Mouse (Mus musculus) cerebellum, adult 11-12 months (tissue): ENCODE results near the gene Pet117.
"Not testable (repeated sequence)": the region's sequence is repeated elsewhere in the genome, so short reads cannot be mapped to it uniquely, and the experiment has no call there.

Source experiments
- DNase-seq: peaks from one replicate; pipeline ENCODE4 v3.0.0; 2022

Pet117 gene

DNA sequence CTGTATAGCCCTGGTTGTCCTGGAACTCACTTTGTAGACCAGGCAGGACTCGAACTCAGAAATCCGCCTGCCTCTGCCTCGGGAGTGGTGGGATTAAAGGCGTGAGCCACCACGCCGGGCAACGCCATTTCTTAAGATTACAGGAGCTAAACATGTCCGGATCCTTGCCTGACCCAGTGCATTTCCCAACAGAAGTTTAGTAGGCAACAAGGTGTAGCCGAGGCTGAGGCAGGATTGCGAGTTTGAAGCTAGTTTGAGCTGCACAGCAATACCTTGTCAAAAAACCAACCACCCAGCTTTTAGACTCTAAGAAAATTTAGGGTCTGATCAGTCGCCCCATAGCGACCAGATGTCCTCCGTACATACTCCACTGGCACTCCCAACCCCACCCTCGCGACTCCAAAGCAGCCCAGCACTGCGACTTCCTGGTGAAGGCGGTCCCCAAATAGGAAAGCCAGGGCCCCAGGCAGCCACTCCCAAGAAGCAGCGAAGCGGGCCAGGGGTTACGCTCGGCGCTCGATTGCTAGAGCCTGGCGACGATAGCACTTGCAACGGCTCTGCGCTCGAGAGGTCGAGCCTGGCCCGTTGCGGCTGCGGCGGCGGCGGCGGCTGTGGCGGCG, at the start of gene Pet117, which contains the start of gene Kat14:
TSS of gene Pet117 (plus strand) at position 597 of the 620 bp plus-strand sequence.
TSS of gene Kat14 (plus strand) at position 584 of the 620 bp plus-strand sequence.
- peak; percentile 90 for DNase-seq

DNA sequence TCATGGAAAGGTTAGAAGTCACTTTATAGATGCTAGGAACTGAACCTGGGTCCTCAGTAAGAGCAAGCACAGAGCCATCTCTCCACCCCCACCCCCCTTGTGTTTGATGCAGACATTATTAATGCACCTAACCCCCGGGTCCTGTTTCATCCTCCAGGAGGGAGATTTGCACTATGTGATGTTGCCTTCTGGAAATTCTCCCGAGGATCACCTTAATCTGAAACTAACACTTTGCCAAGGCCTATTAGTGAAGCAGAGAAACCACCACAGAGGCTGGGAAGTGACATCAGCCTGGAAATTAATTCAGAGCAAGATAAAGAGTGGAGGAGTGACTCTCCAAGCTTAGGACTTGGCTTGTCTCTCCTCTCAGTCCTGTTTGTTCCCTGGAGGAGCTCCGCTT, 44.6 kb upstream of the Pet117 start:
- DNase-seq, result no peak

DNA sequence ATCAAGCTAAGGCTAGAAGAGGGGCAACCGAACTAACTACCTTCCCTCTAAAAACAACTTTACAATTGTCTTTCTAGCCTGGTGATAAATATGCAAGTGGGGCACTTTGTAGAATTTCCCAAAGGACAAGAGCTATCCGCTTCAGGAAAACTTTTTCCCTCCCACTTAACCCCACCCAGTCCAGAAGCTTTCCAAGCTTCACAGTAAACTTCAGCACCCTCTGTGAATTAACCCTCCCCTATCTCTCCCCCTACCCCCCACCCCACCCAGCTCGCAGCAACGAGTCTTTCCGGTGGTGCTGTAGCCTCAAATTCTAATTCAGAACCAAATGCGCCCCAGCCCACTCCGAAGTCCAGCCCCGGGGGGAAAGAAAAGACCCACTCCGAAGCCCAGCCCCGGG, 39.3 kb upstream of the Pet117 start:
- DNase-seq, result no peak

DNA sequence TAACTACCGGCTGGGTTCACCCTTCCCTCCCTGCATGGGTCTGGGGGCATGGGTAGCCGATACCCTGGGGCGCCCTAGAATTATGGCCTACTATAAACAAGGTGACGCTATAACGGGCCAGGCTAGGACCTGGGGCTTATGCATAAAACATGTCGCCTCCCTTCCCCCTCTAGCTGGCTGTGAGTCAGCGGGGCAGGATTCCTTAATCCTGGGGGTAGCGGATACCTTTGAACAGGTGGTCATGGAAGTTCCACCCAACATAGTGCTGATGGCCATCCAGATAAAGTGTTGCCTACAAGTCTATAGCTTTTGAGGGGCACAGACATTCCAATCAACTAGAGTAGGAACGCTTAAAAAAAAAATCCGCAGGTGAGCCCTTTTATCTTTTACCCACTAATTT, 38.9 kb upstream of the Pet117 start:
- no peak for DNase-seq

DNA sequence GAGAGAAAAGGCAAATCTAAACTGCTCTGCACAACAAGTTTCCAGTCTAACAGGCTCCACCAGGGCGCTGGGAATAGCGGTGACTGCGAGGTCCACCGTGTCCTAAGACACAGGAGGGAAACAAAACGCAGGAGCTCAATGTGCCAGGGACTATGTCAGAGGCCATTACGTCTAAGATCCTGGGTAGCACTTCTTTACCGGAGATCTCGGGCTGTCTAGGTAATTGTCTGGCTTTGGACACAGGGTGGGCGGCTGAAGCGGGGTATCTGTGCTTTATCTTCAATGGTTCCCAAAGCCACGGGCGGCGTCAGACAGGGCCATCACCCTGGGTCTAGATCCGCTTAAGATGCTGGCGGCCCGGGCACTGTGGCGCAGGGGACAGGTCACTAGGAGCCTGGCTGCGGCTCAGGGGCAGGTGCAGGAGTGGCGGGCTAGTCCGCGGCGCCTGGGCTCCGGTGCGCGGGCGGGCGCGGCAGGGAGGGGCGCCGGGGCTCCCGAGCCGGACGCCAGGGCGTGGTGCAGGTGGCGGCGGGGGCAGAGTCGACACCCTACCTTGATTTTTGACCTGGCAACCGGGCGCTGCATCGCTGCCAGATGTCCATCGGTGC, 38.3 kb upstream of the Pet117 start:
- DNase-seq, result no peak

DNA sequence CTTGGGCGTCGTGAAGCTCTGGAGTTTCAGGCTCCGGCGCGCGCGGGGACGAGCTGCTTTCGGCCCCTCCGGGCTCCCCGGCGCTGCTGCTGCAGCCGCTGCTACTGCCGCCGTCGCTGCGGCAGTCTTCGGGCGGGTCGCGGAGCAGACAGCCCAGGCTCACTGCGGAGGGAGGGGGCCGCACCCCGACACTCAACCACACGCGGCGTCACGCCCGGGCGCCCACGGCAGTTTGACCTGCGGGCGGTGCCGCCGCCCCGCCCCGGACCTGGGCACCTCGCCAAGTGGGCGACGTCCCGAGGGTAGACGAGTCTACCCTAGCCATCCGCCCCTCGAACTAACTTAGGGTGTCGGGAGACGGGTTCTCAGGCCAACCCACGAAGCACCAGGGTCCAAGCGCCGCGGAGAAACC, 37.8 kb upstream of the Pet117 start:
- DNase-seq, result peak; percentile 7

DNA sequence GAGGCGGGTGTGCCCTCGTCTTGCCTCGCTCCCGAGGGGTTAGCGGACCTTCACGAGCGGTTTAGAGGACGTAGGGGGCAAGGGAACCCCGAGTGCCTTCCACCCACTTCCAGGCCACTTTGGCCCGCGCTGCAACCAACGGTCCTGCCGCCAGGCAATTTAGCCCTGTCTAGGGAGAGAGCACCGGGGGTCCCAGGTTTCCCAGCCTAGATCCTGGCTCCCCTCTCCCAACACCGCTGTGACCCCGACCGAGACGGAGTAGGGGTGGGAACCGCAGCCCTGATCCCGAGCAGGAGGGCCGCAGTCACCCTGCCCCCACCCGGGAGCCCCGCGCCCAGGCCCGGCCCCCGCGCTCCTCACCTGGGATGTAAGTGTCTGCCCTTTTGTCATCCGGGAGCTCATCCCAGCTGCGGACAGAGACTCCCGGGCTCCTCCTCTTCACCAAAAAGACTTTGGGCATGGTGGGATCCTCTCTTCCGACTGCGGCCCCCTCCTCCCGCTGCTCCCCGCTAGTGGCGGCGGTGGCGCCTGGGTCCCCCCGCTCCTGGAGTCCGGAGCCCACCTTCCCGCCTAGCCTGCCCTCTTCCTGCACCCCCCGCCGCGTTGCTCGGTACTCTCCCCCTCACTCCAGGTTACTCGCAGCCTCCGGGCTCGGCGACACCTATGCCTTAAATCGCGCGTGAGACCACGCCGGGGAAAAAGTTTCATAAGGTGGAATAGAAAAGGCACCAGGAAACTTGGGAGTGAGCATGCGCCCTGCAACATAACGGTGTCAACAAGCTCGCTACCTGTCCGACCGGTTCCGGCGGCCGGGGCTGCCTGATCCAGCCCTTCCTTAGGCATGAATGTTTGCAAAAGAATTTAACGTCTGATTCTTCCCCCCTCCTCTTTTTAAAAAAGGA, 37.1 kb upstream of the Pet117 start, which contains the start of gene Ovol2:
TSS of gene Ovol2 (minus strand) at position 746 of the 902 bp plus-strand sequence.
- DNase-seq, result peak; percentile 6

DNA sequence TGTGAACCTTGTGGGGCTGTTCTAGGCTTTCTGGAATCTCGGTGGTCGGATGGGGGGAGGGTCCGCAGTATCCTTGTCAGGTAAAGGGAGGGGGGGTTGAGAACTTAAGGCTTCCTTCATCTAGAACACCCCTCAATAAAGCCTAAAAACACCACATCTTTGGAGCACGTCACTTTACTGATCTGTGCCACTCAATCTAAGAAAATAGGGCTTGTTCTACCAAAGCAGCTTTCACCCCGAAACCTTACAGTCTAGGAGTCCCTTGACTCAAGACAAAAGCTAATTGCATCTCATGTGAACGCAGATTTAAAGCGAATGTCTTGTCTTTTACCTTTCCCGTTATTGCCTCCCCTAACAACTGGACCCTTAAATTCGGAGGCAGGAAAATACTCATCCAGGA, 36.3 kb upstream of the Pet117 start:
- no peak for DNase-seq

DNA sequence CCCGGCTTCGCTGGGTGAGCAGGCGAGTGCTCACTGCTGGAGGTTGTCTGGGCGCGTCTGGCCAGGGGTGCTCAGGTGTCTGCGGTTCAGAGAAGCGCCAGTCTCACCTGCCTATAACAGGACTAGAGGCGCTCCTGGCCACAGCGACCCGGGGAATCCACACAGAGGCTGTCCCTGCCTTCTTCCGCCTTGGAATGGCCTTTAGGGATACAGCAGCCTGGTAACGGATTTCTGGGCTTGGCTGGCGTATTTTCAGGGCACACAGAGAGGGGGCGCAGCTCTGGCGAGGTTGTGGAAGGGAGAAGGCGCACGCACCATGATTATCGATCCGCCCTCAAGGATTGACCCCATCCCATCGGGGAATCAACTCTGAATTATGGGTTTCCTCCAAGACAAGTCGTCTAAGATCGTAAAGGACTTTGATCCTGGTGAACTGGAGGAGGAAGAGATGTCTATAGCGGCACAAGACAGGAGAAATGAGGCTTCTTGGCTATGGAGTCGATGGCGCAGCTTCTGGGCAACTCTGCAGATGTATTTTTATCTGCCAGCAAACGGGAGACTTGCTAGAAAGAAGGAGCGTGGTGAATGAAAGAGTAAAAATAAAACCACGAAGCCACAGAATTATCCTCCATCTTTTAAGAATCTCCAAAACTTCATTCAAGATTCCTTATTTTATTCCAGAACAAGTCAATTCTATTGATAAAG, 35.5 kb upstream of the Pet117 start:
- no peak for DNase-seq

DNA sequence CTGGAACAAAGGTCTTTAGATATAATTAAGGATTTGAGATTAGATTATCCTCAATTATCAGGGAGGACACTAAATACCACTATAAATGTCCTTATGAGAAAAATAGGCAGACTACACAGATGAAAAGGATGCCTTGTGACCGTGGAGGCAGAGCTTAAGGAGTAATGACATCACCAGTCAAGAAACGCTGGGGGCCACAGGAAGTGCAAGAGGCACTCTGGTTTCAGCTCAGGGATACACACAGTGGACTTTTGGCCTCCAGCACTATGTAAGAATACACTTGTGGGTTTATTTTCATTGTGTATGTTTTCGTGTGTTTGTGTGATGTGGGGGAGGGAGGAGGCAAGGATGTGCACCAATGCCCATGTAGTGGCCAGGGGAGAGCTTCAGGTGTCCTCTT, 31.6 kb upstream of the Pet117 start:
- DNase-seq, result no peak

DNA sequence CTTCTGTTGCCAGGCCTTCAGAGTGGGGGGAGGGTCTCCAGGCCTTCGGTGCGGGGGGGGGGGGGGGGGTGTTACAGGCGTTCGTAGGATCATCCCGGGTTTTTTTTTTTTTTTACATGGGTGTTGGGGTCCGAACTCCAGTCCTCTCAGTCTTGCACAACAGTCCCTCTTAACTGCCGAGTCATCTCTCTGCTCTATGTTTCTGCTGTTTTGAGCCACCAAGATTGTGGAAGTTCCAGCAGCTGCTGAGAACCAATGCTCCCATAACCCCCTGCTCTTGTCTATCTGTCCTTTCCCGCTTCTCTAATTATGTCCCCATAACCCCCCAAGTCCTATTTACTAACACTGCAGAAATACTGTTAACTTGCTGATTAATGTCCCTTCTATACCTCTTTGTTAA, 31.1 kb upstream of the Pet117 start:
- DNase-seq, result no peak

DNA sequence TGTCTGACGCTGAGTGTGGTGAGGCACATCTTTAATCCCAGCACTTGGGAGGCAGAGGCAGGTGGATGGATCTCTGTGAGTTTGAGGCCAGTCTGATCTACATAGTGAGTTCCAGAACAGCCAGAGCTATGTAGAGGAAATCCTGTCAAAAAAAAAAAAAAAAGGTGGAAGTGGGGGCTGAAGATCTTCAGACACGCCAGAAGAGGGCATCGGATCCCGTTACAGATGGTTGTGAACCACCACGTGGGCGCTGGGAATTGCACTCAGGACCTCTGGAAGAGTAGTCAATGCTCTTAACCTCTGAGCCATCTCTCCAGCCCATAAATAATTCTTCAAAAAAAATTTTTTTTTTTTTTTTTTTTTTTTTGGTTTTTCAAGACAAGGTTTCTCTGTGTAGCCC, 30.6 kb upstream of the Pet117 start:
- not testable (repeated sequence) for DNase-seq

DNA sequence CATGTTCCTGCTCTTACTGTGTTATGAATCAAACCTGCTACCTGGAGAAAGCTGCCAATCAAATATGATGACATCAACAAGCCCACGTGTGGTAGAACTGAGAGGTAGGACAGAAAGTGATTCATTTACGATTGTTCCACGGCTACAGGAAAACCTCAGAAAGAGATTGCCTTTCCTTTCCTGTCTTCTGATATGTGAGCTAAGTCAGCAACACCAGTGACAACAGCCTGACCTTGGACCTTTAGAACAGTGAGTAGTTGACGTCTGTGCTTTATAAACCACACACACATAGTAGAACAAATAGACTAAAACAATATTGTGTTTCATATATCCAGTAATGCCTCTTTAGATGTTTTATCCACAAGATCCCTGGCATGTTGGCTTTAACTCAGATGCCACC, 25.6 kb upstream of the Pet117 start:
- no peak for DNase-seq

DNA sequence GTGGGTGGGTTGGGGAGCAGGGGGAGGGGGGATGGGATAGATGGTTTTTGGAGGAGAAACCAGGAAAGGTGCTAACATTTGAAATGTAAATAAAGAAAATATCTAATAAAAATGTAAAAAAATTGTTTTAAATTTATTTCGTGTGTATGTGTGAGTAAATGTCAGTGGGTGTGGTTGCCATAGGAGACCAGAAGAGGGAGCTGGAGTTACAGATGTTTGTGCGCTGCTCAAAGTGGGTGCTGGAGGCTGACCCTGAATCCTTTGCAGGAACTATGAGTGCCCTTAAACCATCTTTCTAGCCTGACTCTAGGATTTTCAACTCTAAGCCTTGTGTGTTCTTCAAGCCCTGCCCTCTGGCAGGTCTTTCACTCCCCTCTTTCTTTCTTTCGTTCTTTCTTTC, 20.3 kb upstream of the Pet117 start:
- DNase-seq, result no peak

DNA sequence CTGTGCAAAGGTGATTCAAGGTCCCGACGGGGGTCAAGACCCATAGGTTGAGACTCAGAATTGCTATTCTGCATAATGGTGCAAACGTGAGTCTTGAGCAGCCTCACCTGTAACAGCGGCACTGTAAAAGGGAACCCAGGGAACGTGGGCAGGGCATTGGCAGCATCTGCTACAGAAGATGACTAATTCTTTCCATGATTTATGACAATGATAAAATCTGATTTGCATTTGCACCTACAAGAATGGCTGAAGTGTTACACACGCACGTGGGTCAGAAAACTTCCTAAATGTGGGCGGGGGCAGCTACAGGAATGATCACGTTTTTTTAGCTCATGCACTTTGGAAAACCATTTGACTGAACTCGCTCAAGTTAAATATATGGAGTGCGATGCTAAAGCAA, 16.0 kb upstream of the Pet117 start:
- DNase-seq, result no peak

DNA sequence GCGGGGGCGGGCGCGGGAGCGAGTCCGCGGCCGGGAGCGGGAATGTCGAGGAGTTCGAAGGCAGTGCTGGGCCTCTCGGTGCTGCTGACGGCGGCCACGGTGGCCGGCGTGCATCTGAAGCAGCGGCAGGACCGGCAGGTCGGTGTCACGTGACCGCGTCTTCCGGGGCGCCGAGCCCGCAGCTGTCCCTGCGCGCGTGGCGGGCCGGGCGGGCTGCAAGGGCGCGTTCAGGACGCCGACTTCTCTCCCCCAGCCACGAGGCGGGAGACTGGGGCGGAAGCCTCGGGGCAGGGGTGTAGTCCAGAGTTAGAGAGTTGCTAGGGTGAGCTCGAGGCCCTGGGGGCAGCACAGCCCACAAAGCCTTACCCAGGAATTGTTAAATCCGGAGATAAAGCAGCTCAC, 225 bp downstream of the Pet117 start:
- DNase-seq, result no peak

DNA sequence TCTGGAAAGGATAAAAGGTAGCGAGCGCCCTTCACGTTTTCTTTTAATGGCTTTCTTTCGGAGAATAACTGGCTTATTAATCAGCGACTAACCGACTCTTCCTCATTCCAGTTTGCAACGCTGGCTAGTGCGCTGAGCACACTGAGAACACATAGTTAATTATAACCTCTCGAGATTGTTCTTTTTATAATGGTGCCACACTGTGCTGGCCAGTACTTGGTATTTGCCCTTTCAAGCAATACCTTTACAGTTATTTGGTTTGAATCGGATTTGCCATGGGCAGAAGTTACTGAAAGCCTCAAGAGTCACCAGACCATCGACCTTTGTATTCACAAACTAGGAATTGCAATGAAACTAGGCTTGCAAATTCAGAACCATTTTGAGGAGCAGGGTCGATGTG, 715 bp downstream of the Pet117 start:
- no peak for DNase-seq

DNA sequence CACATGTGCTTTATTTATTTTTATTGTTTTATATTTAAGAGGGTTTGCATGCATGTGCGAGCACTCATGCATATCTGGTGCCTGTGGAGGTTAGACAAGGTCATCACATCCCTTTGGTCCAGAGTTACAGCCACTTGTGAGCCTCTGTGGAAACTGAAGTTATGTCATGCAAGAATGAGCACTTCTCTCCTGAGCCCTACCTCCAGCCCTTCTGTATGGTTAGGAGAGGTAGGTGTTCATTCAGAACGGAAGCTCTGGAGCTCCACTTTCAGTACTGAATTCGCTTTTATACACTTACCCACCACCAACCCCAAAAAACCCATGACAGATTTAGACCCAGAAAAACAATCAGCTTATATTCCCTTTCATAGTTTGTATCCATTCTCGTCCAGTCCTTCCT, 2.8 kb downstream of the Pet117 start:
- DNase-seq, result no peak

DNA sequence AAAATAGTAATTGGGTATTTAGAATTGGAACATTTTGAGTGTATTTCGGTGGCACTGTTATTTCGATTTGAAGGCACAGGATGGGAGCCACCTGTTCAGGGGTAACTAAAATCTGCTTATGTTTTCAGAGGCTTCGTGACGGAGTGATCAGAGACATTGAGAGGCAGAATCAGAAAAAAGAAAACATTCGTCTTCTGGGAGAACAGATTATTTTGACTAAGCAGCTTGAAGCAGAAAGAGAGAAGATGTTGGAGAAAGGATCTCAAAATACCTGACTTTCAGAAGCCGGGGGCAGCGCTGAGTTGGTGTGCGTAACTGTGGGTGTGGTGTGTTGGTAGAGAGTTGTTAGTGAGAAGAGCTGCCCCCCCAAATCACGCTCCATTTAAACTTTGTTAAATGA, 4.3 kb downstream of the Pet117 start:
- no peak for DNase-seq

DNA sequence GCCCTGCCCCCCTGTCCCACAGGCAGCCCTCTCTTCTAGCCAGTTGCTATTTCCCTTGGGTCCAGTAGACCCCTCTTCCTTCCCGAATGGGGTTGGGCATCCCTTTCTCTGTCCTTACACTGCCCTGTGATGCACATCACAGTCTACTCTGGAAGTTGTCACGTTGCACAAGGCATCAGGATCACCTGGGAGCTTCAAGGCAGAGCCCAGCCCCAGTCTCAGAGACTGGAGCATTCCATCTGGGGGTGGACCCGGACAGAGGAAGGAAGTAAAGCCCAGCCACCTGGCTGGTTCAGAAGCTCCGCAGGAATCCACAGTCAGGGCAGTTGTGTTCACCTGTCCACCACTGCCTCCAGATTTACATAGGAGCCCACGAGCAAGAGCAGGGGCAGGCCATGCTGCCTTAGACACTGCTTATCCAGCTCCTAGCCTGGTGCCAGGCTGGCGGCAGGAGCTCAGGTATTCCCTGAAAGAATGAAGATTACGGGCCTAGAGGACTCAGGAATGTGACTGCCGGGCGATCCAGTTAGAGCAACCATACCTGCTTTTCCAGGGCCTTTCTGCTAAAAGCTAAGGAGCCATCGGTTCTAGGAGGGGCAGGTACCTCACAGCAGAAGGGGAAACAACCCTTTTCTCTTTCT, 6.4 kb downstream of the Pet117 start:
- DNase-seq, result no peak

DNA sequence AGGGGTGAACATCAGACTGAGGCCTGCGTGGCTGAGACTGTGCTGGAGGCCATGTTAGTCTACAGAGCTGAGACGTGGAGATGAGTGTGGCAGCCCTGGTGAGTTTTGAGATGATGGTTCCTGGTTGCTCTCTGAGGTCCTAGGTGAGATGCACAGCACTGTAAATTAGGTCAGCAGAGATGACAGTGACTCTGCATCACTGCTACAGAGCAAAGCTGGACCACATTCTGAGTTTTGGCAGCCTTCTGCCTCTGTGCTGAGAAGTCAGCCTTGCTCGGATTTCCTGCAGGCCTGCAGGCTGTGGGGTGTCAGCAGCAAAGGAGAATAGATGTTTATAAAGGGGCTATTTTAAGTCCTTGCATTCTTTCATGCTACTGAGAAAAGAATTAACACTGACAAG, 12.5 kb downstream of the Pet117 start:
- peak; percentile 71 for DNase-seq

DNA sequence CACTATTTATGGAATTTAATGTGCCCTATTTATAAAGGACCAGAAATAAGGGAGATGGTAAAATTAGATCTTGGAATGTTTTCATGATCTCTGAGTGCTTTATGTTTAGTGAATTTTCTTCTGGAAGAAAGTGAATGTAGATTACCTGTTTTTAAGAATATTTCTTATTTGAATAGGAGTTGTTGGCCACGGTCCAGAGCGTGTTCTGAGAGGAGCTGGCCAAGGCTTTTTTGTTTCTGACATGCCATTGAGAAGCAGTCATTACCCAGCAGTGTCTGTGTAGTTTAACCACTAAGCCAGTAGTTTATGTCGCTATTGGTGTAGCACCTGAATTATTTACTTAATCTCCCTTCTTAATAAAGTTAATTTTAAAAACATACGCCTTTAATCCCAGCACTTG, 12.9 kb downstream of the Pet117 start:
- DNase-seq, result no peak

DNA sequence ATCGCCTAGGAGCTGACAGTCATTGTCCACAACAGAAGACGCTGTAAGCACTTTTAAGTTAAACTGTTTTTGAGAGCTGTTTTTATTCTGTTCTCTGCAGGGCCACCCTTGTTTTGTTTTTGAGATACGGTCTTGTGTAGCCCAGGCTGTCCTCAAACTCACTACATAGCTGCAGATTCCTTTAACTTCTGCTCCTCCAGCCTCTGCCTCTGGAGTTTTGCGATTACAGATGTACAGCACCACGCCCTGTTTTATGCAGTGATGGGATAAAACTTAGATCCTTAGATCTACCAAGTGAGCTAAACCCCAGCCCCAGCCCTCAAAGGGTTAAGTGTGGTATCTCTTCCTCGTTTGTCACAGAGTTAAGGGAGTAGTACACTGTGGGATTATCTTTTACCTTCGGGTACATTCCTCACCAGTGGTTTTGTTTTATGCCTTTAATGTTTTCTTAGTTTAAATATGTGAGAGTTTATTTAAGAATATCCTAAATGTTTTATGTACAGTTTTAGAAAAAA, 13.9 kb downstream of the Pet117 start:
- no peak for DNase-seq
